Mouse (Mus musculus): Measurements from ENCODE around the gene Gm10570. TPM values are rescaled to one million over a fixed set of nuclear protein-coding genes. Genes with fewer than 3 reads are reported as not detected.

Gene Gm10570
- polyA plus RNA-seq (2015; fragmentation: Nextera tagmentation; extraction: Ambion mirVana), result not detected in 2 replicates

- 0 out of 2 replicates have a peak, but pooled peaks cover 2% of the 10 kb centered on the region for H3K4me1 ChIP-seq (replicated peaks; ENCODE audit: control insufficient read depth, insufficient read depth, low read length)
These were observed at the start of gene Gm10570, which contains the start of gene Fabp3 for GRCm38 (mm10) chr4:130308231-130309081. Gene Gm10570 (minus strand): TSS chr4:130308674. Gene Fabp3 (plus strand): TSS chr4:130308595.

GRCm38 (mm10) chr4:130357946-130358345 lies 49.5 kb upstream of the Gm10570 start:
- Histone ChIP-seq H3K9ac (ENCODE audit: low read depth, low read length) (no peak overlapping the region), H3K4me2 (replicated peaks; ENCODE audit: low read depth) (no peak overlapping the region), H3K27me3 (replicated peaks; ENCODE audit: control insufficient read depth, insufficient read depth, low read length) (no peaks in the 10 kb centered on the region), H3K36me3 (ENCODE audit: control insufficient read depth, insufficient read depth) (peaks cover 13% of the 10 kb centered on the region; the same call in 1 of the 2 replicates), H3K9me3 (ENCODE audit: control insufficient read depth) (no peaks in the 10 kb centered on the region), H3K27ac (ENCODE audit: low read depth, low read length) (no peak overlapping the region), H3K4me1 (replicated peaks; ENCODE audit: control insufficient read depth, insufficient read depth, low read length) (peaks cover 5% of the 10 kb centered on the region; the same call in 1 of the 2 replicates), H3K4me3 (ENCODE audit: low read depth, low read length) (no peak overlapping the region)
- ATAC-seq, result no peak
- no peak for TF ChIP-seq CTCF (IDR thresholded peaks at IDR 0.05; ENCODE audit: low read depth)

More at GRCm38 (mm10) chr4:130308231-130309081, at the start of gene Gm10570, which contains the start of gene Fabp3:
- Histone ChIP-seq H3K4me3 (ENCODE audit: low read depth, low read length) (peak within 1 kb of the TSS; percentile 42), H3K4me2 (replicated peaks; ENCODE audit: low read depth) (peak within 1 kb of the TSS; percentile 89), H3K27me3 (replicated peaks; ENCODE audit: control insufficient read depth, insufficient read depth, low read length) (peaks cover 25% of the 10 kb centered on the region; the same call in 1 of the 2 replicates), H3K9ac (ENCODE audit: low read depth, low read length) (no peak within 1 kb of the TSS), H3K36me3 (ENCODE audit: control insufficient read depth, insufficient read depth) (no peaks in the 10 kb centered on the region), H3K9me3 (ENCODE audit: control insufficient read depth) (no peaks in the 10 kb centered on the region), H3K27ac (ENCODE audit: low read depth, low read length) (no peak within 1 kb of the TSS)
- no peak for TF ChIP-seq CTCF (IDR thresholded peaks at IDR 0.05; ENCODE audit: low read depth)
- 2% methylated on average over 52 of the region's 52 CpGs for WGBS
- ATAC-seq, result 0 out of 2 replicates have a peak, but pooled peaks have one; percentile 19

- H3K36me3 ChIP-seq (ENCODE audit: control insufficient read depth, insufficient read depth), result peaks cover 32% of the 10 kb centered on the region
- no peaks in the 10 kb centered on the region for H3K9me3 ChIP-seq (ENCODE audit: control insufficient read depth)
- no peaks in the 10 kb centered on the region for H3K27me3 ChIP-seq (replicated peaks; ENCODE audit: control insufficient read depth, insufficient read depth, low read length)
- WGBS, result 55% methylated on average over 7 of the region's 7 CpGs
- no peak overlapping the region for H3K9ac ChIP-seq (ENCODE audit: low read depth, low read length)
- H3K27ac ChIP-seq (ENCODE audit: low read depth, low read length), result no peak overlapping the region; the same call in 1 of the 2 replicates
- H3K4me1 ChIP-seq (replicated peaks; ENCODE audit: control insufficient read depth, insufficient read depth, low read length), result no peaks in the 10 kb centered on the region
- ATAC-seq, result peak; percentile 94
- H3K4me2 ChIP-seq (replicated peaks; ENCODE audit: low read depth), result no peak overlapping the region
- TF ChIP-seq CTCF (IDR thresholded peaks at IDR 0.05; ENCODE audit: low read depth), result no peak
- no peak overlapping the region for H3K4me3 ChIP-seq (ENCODE audit: low read depth, low read length)
These were observed 44.1 kb upstream of the Gm10570 start for GRCm38 (mm10) chr4:130352588-130352987.

GRCm38 (mm10) chr4:130350690-130351422 lies 42.4 kb upstream of the Gm10570 start:
- peak; percentile 21; the same call in 1 of the 2 replicates for TF ChIP-seq CTCF (IDR thresholded peaks at IDR 0.05; ENCODE audit: low read depth)
- H3K4me2 ChIP-seq (replicated peaks; ENCODE audit: low read depth), result no peak overlapping the region
- H3K4me1 ChIP-seq (replicated peaks; ENCODE audit: control insufficient read depth, insufficient read depth, low read length), result no peaks in the 10 kb centered on the region
- H3K27me3 ChIP-seq (replicated peaks; ENCODE audit: control insufficient read depth, insufficient read depth, low read length), result no peaks in the 10 kb centered on the region
- ATAC-seq, result no peak
- no peaks in the 10 kb centered on the region for H3K9me3 ChIP-seq (ENCODE audit: control insufficient read depth)
- WGBS, result 88% methylated on average over 16 of the region's 16 CpGs
- H3K36me3 ChIP-seq (ENCODE audit: control insufficient read depth, insufficient read depth), result peaks cover 34% of the 10 kb centered on the region
- H3K27ac ChIP-seq (ENCODE audit: low read depth, low read length), result no peak overlapping the region
- no peak overlapping the region for H3K4me3 ChIP-seq (ENCODE audit: low read depth, low read length)
- H3K9ac ChIP-seq (ENCODE audit: low read depth, low read length), result no peak overlapping the region

- H3K9me3 ChIP-seq (ENCODE audit: control insufficient read depth), result no peaks in the 10 kb centered on the region
- peak; percentile 43 for TF ChIP-seq CTCF (IDR thresholded peaks at IDR 0.05; ENCODE audit: low read depth)
- no peaks in the 10 kb centered on the region for H3K27me3 ChIP-seq (replicated peaks; ENCODE audit: control insufficient read depth, insufficient read depth, low read length)
- H3K4me1 ChIP-seq (replicated peaks; ENCODE audit: control insufficient read depth, insufficient read depth, low read length), result no peaks in the 10 kb centered on the region
- no peak for ATAC-seq
- WGBS, result 86% methylated on average over 6 of the region's 6 CpGs
- no peak overlapping the region for H3K4me3 ChIP-seq (ENCODE audit: low read depth, low read length)
- peaks cover 34% of the 10 kb centered on the region for H3K36me3 ChIP-seq (ENCODE audit: control insufficient read depth, insufficient read depth)
- no peak overlapping the region for H3K27ac ChIP-seq (ENCODE audit: low read depth, low read length)
- no peak overlapping the region for H3K4me2 ChIP-seq (replicated peaks; ENCODE audit: low read depth)
- H3K9ac ChIP-seq (ENCODE audit: low read depth, low read length), result no peak overlapping the region
These were observed 41.2 kb upstream of the Gm10570 start for GRCm38 (mm10) chr4:130349666-130350065.

GRCm38 (mm10) chr4:130341691-130342090 lies 33.2 kb upstream of the Gm10570 start:
- no peak overlapping the region for H3K4me2 ChIP-seq (replicated peaks; ENCODE audit: low read depth)
- peak; percentile 90 for TF ChIP-seq CTCF (IDR thresholded peaks at IDR 0.05; ENCODE audit: low read depth)
- H3K4me1 ChIP-seq (replicated peaks; ENCODE audit: control insufficient read depth, insufficient read depth, low read length), result no peaks in the 10 kb centered on the region
- H3K27me3 ChIP-seq (replicated peaks; ENCODE audit: control insufficient read depth, insufficient read depth, low read length), result no peaks in the 10 kb centered on the region
- ATAC-seq, result peak; percentile 25; the same call in 1 of the 2 replicates
- H3K9ac ChIP-seq (ENCODE audit: low read depth, low read length), result no peak overlapping the region
- H3K27ac ChIP-seq (ENCODE audit: low read depth, low read length), result no peak overlapping the region
- H3K36me3 ChIP-seq (ENCODE audit: control insufficient read depth, insufficient read depth), result peaks cover 25% of the 10 kb centered on the region
- no peaks in the 10 kb centered on the region for H3K9me3 ChIP-seq (ENCODE audit: control insufficient read depth)
- no peak overlapping the region for H3K4me3 ChIP-seq (ENCODE audit: low read depth, low read length)
- WGBS, result 21% methylated on average over 4 of the region's 4 CpGs

All from intestine, postnatal 0 days (tissue).